Mouse (Mus musculus) heart, postnatal 0 days (tissue): ENCODE results near the gene Plcg2.

Experiments
- CTCF ChIP-seq: IDR thresholded peaks from 2 replicates; pipeline ENCODE4 v1.5.1; 2016; ENCODE audit warnings: antibody characterized with exemption, control low read depth, low read depth
- EP300 ChIP-seq: IDR thresholded peaks from 2 replicates; pipeline ENCODE4 v1.6.1; 2016; ENCODE audit warnings: antibody characterized with exemption, low read depth

DNA sequence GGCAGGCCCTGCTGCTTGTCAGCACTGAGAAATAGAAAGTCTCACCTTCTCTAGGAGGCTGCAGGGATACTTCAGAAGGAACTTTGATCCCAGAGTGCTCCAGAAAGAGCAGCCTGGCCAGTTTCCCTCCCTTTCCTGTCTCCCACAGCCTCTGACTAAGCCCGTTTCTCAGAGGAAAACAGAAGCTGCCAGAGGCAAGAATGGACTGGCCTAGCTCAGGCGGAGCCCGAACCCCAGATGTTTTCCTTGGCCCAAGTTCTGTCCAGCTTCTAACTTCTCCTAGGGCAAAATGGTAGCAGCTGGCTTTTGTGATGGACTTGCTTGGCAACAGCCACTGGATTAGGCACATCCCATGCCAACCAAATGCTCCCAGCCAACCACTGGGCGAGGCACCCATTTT is 62.9 kb downstream of the Plcg2 start:
- TF ChIP-seq CTCF (no peak), EP300 (no peak)
